Mouse (Mus musculus) fibroblast of lung, adult 2 months (primary cell): ENCODE measurements around the gene Kdelc1.

Experiments used
- DNase-seq: peaks from one replicate; pipeline ENCODE4 v3.0.0-alpha.2; 2011; ENCODE audit warnings: low read depth

Kdelc1 gene

DNA sequence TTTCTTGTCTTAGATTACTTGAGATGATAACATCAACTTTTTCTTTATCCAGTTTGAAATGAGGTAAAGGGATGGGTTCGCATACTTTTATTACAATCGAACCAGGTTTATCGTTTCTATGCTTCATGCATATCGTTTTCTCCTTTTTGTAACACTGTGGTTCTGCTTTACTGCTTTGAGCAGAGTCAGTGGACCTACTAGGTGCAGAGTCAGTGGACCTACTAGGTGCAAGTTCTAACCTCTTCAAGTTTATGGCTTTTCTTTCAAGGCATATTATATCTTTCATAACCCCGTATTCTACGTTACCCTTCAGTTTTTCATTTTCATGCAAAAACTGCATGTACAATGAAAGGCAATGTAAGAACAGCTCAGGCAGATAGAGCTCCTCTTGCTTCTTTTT is 55.2 kb downstream of the Kdelc1 start:
- DNase-seq = no peak

GRCm38 (mm10) chr1:44061836-44062235 is 56.8 kb downstream of the Kdelc1 start, which contains the start of gene Gm8251:
Gene Gm8251 (minus strand): TSS chr1:44061936.
- no peak for DNase-seq

DNA sequence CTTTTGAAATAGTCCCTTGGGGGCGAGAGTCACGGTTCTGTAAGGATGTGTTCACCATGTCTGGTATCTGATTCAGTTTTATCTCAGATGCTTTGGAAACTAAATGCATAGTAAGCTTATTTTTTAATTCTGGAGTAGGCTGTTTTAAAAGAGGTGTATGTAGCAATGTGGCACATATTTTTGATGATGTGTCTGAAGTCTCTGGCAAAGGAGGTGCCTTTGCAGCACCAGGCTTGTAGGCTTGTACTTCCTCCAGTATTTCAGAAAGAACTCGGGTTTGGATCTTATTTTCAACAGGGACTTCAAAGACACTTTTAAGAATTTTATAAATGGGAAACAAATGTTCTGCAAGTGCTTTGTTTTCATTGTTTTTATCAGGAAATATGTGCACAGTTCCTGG is 60.8 kb downstream of the Kdelc1 start:
- DNase-seq = no peak
